ENCODE assay signal across 9 mouse cellular contexts in the genomic region with DNA sequence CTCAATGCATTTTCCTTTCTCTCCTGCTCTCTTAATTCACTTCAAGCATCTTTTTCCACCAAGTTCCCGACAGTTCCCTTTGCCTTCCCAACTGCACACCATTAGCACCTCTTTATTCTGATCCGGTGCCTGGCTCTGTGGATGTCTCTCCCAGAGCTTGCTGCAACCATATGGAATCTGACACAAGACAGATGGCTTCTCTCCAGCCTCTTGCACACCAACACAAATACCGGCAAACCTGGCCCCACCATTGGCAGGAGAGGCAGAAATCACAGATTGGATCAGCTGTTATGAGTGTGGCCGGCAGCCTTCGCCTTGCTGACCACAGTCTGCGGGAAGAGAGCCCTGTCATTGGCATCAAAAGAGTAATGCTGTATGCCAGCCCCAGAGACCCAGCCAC.
DNase-seq lines count a peak whose midpoint lies in the region; ATAC-seq lines count a peak whose summit lies in the region.
"Had no signal": no experiment of that assay in that cellular context is flagged by ENCODE, and none has a peak within 500 bp of the region (broad histone marks: within the 10 kb centered on the region; RNA-seq: fewer than 3 reads in every experiment).

No protein-coding gene starts in this region.

- no peaks in the 10 kb centered on the region for H3K27me3 ChIP-seq in lung, embryonic 16.5 days (ENCODE audit: control insufficient read depth, insufficient read depth, low read depth, low read length)
- no peaks in the 10 kb centered on the region for H3K27me3 ChIP-seq in limb, embryonic 13.5 days

- no peaks in the 10 kb centered on the region for H3K36me3 ChIP-seq in lung, embryonic 16.5 days (ENCODE audit: control insufficient read depth, insufficient read depth, low read length)
- no peaks in the 10 kb centered on the region for H3K36me3 ChIP-seq in limb, embryonic 13.5 days

- ATAC-seq in lung, embryonic 16.5 days (ENCODE audit: low read depth): peak; percentile 66
- peak; percentile 54 for ATAC-seq in limb, embryonic 13.5 days (ENCODE audit: low FRiP score, low read depth)
- ATAC-seq: intestine, embryonic 16.5 days had no signal

- 45% methylated on average over 6 of the region's 6 CpGs for WGBS in lung, embryonic 16.5 days
- 33% methylated on average over 6 of the region's 6 CpGs for WGBS in limb, embryonic 13.5 days

- no peak for DNase-seq in lung, postnatal 25 days (ENCODE audit: low spot score)
- peak; percentile 84 for DNase-seq in cerebellum, adult 8-10 months
- peak; percentile 9 for DNase-seq in embryo, embryonic 9.5 days (ENCODE audit: extremely low spot score)
- DNase-seq in MN1 (ENCODE audit: low spot score): no peak
- DNase-seq in heart, postnatal 36 days: no peak
- DNase-seq: thymus, postnatal 14 days had no signal

- H3K4me1 ChIP-seq in lung, embryonic 16.5 days (replicated peaks; ENCODE audit: control insufficient read depth, insufficient read depth, low read length): no peaks in the 10 kb centered on the region
- H3K4me1 ChIP-seq in limb, embryonic 13.5 days: peaks cover 16% of the 10 kb centered on the region

- intact Hi-C loops in heart, postnatal 36 days (cut with DNase I): no loop called here

- H3K4me2 ChIP-seq in lung, embryonic 16.5 days (ENCODE audit: low read depth, low read length): no peak overlapping the region
- no peak overlapping the region for H3K4me2 ChIP-seq in limb, embryonic 13.5 days (replicated peaks)

- no peak overlapping the region for H3K9ac ChIP-seq in lung, embryonic 16.5 days (ENCODE audit: low read length)
- no peak overlapping the region for H3K9ac ChIP-seq in limb, embryonic 13.5 days

- no peaks in the 10 kb centered on the region for H3K9me3 ChIP-seq in lung, embryonic 16.5 days (ENCODE audit: control insufficient read depth, low read length)
- peaks cover 5% of the 10 kb centered on the region; the same call in 1 of the 2 replicates for H3K9me3 ChIP-seq in limb, embryonic 13.5 days

- H3K27ac ChIP-seq in lung, embryonic 16.5 days (ENCODE audit: low read length): no peak overlapping the region
- H3K27ac ChIP-seq in limb, embryonic 13.5 days: peak overlapping the region; percentile 58; the same call in 1 of the 2 replicates

- no peak overlapping the region for H3K4me3 ChIP-seq in lung, embryonic 16.5 days (ENCODE audit: low read length)
- no peak overlapping the region for H3K4me3 ChIP-seq in limb, embryonic 13.5 days

Comparison
In these comparisons a context has a peak if more than half of its experiments do, and no peak if none do; other contexts are left out.
1. DNase-seq: peak in cerebellum, adult 8-10 months (single experiment) and embryo, embryonic 9.5 days (single experiment); none in lung, postnatal 25 days (single experiment), MN1 (single experiment) and heart, postnatal 36 days (0 of 2).